Mouse (Mus musculus): ENCODE data around the gene Klf7. TPM values are rescaled to one million over a fixed set of nuclear protein-coding genes. Genes with fewer than 3 reads are reported as not detected.

Klf7 gene
- total RNA-seq, 2 experiments from 2014 or later, result 30.1 to 31.9 TPM

DNA sequence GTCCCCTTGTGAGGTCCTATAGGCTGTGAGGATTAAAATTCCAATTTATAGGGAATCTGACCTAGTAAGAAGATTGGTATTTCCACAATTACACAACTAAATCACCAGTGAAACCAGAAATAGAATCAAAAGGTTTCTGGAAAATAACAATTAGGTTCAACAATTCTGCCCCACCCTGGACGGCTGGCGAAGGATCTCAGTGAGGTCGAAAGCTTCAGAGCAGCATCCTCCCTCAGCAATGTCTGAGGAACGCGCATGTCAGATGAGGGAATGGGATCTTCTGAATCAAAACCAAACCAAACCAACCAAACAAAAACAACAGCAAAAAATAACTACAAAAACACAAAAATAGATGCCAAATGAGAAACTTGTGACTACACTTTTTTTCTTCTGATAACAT is 29.1 kb downstream of the Klf7 start:
- Histone ChIP-seq H3K4me3 (no peak overlapping the region), H3K27ac (no peak overlapping the region)
- TF ChIP-seq CTCF (conservative IDR thresholded peaks at IDR 0.05), result no peak
- no peak for DNase-seq (ENCODE audit: low spot score in 2 of 2)

DNA sequence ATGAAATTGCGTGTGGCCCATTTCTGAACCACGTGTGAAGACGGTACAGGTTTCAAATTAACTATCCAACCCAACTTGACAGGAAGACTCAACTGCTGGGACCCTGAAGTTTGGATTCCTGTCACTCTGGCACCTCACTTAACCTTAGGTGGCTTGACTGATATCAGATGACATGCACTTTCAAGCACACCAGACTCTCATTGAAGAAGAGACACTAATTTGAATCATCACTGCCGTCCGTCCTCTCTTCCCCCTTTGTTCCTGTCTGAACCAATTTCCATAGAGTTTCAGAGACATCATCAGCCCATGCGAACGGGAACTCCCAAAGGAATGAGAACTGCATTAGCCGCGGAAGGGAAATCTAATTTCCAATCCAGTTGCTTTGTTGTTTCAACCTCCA is 30.5 kb downstream of the Klf7 start:
- TF ChIP-seq CTCF (conservative IDR thresholded peaks at IDR 0.05), result no peak
- DNase-seq (ENCODE audit: low spot score in 2 of 2), result no peak
- Histone ChIP-seq H3K4me3 (no peak overlapping the region), H3K27ac (no peak overlapping the region)

DNA sequence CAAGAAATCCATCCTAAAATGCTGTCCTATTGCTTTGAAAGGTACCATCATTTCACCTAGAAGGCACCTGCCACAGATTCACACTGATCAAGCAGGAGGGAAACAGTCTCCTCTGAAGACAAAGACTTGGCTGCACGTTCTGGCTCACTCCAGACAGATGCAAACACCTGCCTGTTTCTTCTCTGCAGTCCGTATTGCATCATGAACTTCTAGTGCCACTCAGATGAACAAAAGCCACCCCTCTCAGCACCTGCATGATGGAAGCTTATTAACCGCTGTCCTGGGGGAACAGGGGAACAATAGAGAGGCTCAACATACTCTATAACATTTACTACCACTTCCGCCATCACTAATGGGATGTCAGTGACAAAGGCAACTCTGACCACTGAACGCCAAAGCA is 31.5 kb downstream of the Klf7 start:
- Histone ChIP-seq H3K4me3 (no peak overlapping the region), H3K27ac (no peak overlapping the region)
- TF ChIP-seq CTCF (conservative IDR thresholded peaks at IDR 0.05), result no peak
- no peak for DNase-seq (ENCODE audit: low spot score in 2 of 2)

DNA sequence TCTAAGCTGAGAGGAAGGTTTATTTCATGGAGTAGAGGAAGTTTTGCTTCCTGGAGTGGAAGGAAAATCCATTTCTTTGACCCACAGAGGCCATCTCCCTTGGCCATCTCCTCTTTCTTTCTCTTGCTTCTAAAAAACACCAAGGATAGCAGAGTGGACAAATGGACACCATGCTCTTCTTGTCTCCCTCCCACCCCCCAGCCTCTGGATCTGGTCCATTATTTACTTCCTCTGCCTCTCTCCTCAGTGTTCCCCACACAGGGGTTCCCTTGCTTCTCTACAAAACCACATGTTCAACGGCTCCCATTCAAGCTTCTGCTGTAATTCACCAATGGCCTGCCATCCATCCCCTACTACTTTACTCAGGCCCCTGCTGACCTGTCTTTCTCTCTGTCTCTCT is 32.4 kb downstream of the Klf7 start:
- no peak for DNase-seq (ENCODE audit: low spot score in 2 of 2)
- TF ChIP-seq CTCF (conservative IDR thresholded peaks at IDR 0.05), result no peak
- Histone ChIP-seq H3K27ac (0 out of 2 replicates have a peak overlapping the region, but pooled peaks have one; percentile 73), H3K4me3 (no peak overlapping the region)

DNA sequence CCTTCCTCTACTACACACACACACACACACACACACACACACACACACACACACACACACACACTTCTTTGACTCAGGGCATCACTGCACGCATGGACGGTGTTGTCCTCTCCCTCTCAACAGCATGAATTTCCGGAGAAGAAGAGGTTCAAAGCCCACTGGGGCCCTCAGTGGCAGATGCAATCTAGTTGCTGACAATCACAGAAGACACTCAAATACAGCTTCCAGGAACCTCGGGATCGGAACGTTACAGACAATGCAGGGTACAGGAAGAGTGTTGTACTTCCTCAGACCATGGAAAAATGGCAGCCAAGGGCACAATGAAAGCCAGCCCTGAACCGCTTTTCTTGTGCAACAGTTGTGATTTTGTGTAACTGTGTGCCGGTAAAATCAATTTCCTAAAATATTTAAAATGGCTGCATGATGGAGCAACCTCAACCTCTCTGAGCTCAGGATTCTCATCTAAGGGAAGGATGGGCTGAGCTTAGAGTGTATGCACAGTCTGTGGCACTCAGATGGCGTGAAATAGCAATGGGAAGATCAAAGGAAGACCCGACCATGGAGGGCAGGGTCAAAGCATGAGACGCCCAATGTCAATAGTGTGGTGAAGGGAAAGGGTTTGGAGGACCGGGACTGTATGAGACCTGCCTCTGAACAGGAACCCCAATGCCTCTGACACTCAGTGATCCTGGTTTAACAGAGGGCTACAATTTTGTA is 33.3 kb downstream of the Klf7 start:
- no peak for TF ChIP-seq CTCF (conservative IDR thresholded peaks at IDR 0.05)
- Histone ChIP-seq H3K4me3 (no peak overlapping the region), H3K27ac (peak overlapping the region; percentile 73)
- no peak for DNase-seq (ENCODE audit: low spot score in 2 of 2)

DNA sequence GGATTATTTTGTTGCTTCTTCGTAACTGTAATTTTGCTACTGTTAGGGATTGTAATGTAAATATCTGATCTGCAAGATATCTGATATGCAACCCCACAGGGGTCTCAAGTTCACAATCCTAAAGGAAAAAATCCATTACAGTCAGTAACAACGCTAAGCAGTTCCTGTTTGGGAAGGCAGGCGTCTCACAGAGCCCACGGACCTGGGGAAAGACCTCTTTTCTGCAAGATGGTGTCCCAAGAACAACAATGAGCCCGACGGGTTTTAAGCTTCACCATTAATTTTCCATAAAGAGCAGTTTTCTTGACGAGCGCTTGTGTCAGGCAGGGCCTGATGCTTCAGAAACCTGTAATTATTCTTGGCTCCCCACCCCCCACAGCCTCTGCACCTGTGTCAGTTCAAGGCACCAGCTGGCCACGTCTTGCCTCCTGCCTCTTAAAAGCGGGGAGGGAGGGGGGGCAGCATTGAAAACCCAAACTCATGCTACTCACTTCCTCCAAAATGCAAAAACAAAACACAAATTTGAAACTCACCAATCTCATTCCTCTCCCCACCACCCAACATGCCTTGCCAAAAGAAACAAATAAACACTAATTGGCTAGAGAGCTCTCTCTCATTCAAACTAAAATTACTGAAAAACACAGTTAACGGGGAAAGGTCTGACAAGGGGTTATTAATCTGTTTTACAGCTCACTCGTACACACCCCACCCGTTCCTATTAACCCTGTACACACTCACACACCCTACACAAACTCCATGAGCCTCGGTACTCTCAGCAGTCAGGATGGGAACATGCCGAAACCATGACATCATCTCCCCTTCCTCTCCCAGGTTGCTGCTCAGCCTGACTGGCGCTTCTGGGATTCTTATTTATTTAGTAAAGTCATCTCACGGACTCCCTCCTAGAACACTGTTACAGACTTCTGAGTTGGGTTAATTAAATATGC is 34.2 kb downstream of the Klf7 start:
- peak in 1 of 2 experiments; percentile 23 for DNase-seq (ENCODE audit: low spot score in 2 of 2)
- TF ChIP-seq CTCF (conservative IDR thresholded peaks at IDR 0.05), result peak; percentile 41
- H3K4me3 ChIP-seq, result peak overlapping the region; percentile 15
- peak overlapping the region; percentile 82 for H3K27ac ChIP-seq

DNA sequence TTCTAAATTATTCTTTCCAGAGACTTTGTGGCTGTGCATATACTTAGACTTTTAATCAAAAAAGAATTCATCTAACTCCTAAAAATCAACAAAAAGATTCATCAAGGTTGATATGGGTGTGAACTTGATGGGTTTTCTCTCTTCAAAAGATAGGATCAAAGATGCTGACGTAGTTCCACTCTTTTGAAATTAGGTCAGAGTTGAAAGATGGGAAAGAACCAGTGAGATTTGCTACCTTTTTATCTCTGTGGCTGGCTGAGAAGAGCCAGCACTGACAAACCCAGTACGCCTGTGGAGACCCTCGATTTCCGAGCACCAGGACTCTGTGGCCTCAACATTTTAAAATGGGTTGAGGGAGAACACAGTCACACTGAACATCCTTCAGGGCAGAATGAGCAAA is 36.2 kb downstream of the Klf7 start:
- DNase-seq (ENCODE audit: low spot score in 2 of 2), result no peak
- Histone ChIP-seq H3K4me3 (no peak overlapping the region), H3K27ac (peak overlapping the region; percentile 19; the same call in 1 of the 2 replicates)
- TF ChIP-seq CTCF (conservative IDR thresholded peaks at IDR 0.05), result no peak

DNA sequence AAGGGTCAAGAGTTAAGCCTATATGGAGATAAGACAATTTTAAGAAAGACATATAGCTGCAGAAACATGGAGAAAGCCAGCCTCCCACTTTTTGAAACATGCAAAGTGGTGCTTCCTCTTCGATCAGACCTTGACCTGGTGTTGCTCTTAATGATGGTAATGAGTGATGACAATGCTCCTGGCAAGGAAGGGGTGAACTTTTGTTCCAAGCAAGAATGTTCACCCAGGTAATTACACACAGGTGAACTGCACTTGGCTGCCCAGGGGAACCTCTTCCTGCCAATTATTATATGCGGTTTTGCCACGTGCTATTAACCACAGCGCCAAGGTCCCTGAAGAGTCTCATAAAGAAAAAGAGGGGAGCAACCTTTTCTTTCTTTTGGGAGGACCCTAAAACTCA is 36.7 kb downstream of the Klf7 start:
- Histone ChIP-seq H3K4me3 (no peak overlapping the region), H3K27ac (no peak overlapping the region)
- DNase-seq (ENCODE audit: low spot score in 2 of 2), result no peak
- no peak for TF ChIP-seq CTCF (conservative IDR thresholded peaks at IDR 0.05)

DNA sequence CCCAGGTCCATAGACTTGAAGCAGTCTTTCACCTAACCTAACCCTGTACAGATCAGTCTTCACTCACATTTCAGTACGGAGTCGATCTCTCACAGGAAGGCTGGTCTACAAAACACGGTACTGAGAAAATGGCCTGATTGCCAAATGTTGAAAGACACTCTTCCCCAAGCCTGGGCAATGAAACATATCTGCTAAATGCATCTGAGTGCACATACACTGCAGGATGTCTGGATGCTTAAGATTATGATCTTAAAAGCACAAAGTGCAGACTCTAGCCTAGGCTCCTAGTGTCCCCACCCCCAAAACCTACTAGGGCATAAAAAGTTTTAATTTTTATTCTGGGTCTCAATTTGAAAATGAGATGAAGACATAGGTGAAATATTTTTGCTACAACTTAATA is 37.4 kb downstream of the Klf7 start:
- no peak for TF ChIP-seq CTCF (conservative IDR thresholded peaks at IDR 0.05)
- Histone ChIP-seq H3K27ac (peak overlapping the region; percentile 18; the same call in 1 of the 2 replicates), H3K4me3 (no peak overlapping the region)
- no peak for DNase-seq (ENCODE audit: low spot score in 2 of 2)

DNA sequence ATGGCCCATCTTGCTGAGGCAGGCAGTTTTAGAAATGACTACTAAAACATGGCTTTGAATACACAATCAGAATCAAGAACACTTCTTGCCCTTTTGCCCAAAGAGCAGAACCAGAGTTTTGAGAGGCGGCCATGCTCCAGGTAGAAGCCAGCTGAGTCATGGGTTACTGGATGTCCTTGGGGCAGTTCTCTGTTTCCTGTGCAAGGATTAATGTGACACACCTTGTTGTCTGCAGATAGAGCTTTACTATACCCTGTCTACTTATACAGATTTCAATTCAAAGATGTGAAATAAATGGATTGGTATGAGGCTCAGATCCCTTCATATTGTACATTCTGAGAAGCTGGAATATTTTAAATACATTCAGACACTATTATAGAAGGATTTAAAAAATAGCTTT is 40.3 kb downstream of the Klf7 start:
- Histone ChIP-seq H3K27ac (no peak overlapping the region; the same call in 1 of the 2 replicates), H3K4me3 (no peak overlapping the region)
- no peak for DNase-seq (ENCODE audit: low spot score in 2 of 2)
- no peak for TF ChIP-seq CTCF (conservative IDR thresholded peaks at IDR 0.05)

DNA sequence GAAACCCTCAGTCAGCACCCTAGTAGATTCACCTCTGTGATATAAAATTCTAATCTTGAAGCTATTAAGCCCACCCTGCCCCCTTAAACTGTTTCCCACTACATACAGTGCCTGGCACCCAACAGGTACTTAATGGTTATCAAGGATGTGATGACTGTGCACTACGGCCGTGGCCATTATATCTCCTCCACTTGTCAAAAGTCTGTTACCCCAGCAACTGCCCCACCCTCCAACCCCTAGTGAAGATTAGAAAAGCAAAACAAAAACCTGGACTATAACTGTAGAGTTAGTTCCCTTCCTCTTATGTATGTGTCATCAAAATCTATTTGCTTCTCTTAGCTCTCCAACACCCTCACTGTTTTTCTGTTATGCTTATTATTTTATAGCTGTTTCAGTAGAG is 40.9 kb downstream of the Klf7 start:
- DNase-seq (ENCODE audit: low spot score in 2 of 2), result no peak
- TF ChIP-seq CTCF (conservative IDR thresholded peaks at IDR 0.05), result no peak
- H3K4me3 ChIP-seq, result no peak overlapping the region
- no peak overlapping the region; the same call in 1 of the 2 replicates for H3K27ac ChIP-seq

DNA sequence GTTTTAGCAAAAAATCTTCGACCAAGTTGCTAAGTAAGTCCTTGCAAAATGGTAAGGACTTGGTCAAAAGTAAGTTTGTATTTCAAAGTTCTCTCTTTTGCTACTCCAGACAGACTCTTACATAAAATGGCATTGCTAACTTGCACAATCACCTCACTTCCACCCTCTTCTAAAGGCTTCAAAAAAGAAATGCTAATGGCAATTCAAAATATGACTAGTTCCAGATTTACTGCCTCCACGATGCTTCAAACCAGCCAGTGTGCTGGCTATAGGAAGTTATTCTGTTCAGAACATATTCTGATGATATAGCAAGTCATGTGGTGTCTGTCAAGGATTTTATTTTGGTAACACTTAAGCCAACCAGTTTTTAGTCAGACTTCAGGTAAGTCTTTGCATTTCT is 41.8 kb downstream of the Klf7 start:
- Histone ChIP-seq H3K4me3 (no peak overlapping the region), H3K27ac (0 out of 2 replicates have a peak overlapping the region, but pooled peaks have one; percentile 0)
- DNase-seq (ENCODE audit: low spot score in 2 of 2), result no peak
- TF ChIP-seq CTCF (conservative IDR thresholded peaks at IDR 0.05), result no peak

DNA sequence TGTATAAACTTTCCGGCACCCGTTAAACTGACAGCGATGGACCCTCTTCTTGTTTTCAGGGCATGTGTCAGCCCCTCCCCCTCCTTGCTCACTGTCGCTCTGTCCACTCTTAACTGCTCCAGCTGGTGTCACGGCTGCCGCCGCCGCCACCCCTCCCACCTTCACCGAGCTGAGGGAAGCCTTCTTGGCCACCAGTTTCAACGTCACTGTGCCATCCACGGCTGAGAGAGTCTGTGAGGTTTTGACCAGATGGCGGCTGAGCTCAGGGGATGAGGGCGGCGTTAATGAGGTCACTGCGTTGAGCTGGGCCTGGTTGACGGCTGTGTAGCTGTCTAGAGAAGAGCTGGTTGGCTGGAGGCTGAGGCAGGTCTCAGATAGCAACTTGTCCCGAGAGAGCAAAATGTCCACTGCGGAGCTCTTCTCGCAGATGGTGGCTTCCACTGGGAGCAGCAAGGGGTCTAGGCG is 43.3 kb downstream of the Klf7 start:
- Histone ChIP-seq H3K27ac (peak overlapping the region; percentile 56; the same call in 1 of the 2 replicates), H3K4me3 (no peak overlapping the region)
- DNase-seq (ENCODE audit: low spot score in 2 of 2), result no peak
- TF ChIP-seq CTCF (conservative IDR thresholded peaks at IDR 0.05), result no peak

All from layer of hippocampus, adult 2 months (tissue).